Mouse (Mus musculus) bone marrow, adult 2 months (tissue): Measurements from ENCODE around the gene Meltf. TPM values are rescaled to one million over a fixed set of nuclear protein-coding genes. Genes with fewer than 3 reads are reported as not detected.
A peak's percentile ranks its signal among the peaks of the same experiment; 100 is the strongest.

Source experiments
- H3K27ac ChIP-seq: fragments of 200-500 bp; 2 replicates; pipeline ENCODE4 v1.5.1; 2012; ENCODE audit warnings: low read depth, mild to moderate bottlenecking, control low read depth, inconsistent platforms, low read length; ENCODE audit not compliant: control insufficient read depth, poor library complexity, insufficient read depth
- H3K4me1 ChIP-seq: fragments of 200-500 bp; 2 replicates; pipeline ENCODE4 v1.6.1; 2011; ENCODE audit warnings: low read length; ENCODE audit not compliant: control insufficient read depth, insufficient read depth
- H3K4me3 ChIP-seq: fragments of 200-500 bp; replicated peaks from 2 replicates; pipeline ENCODE3; 2011; ENCODE audit warnings: mild to moderate bottlenecking, low read depth, low read length, control low read depth; ENCODE audit not compliant: control insufficient read depth
- CTCF ChIP-seq: fragments of 200-500 bp; IDR thresholded peaks from 2 replicates; pipeline ENCODE4 v1.5.1; 2011; ENCODE audit warnings: low read length, control low read depth; ENCODE audit not compliant: control insufficient read depth, insufficient read depth
- POLR2A ChIP-seq: fragments of 200-500 bp; IDR thresholded peaks from 2 replicates; pipeline ENCODE4 v1.6.1; 2011; ENCODE audit warnings: low read depth, mild to moderate bottlenecking, control low read depth, low read length, borderline replicate concordance; ENCODE audit not compliant: control insufficient read depth
- WGBS: fragments of 180-500 bp; shearing (Covaris S2); methylation state at CpG from one replicate; pipeline ENCODE4 v1.1.7; 2018; 5-methylcytosine and 5-hydroxymethylcytosine counted together
- polyA plus RNA-seq: library from polyadenylated mRNA; stranded (reverse); fragments of >200 nt; gene quantifications from 2 replicates; pipeline ENCODE4 v1.2.4, GENCODE M21; 2011; ENCODE audit warnings: low replicate concordance; ENCODE audit not compliant: missing spikeins, insufficient read depth, insufficient read length

The Meltf gene
- polyA plus RNA-seq, 1 experiment = not detected

GRCm38 (mm10) chr16:31903239-31903638 is 24.6 kb downstream of the Meltf start:
- WGBS = 72% methylated on average over 8 of the region's 8 CpGs
- H3K4me1 ChIP-seq = no peaks in the 10 kb centered on the region; the same call in 1 of the 2 replicates
- no peak overlapping the region for H3K27ac ChIP-seq
- no peak for TF ChIP-seq CTCF
- no peak for TF ChIP-seq POLR2A
- H3K4me3 ChIP-seq = no peak overlapping the region

- Histone ChIP-seq H3K4me3 (no peak overlapping the region), H3K4me1 (no peaks in the 10 kb centered on the region; the same call in 1 of the 2 replicates), H3K27ac (no peak overlapping the region)
- TF ChIP-seq POLR2A (no peak), CTCF (peak; percentile 62)
- 64% methylated on average over 4 of the region's 4 CpGs for WGBS
Observed at GRCm38 (mm10) chr16:31905331-31905730, 26.7 kb downstream of the Meltf start.

DNA sequence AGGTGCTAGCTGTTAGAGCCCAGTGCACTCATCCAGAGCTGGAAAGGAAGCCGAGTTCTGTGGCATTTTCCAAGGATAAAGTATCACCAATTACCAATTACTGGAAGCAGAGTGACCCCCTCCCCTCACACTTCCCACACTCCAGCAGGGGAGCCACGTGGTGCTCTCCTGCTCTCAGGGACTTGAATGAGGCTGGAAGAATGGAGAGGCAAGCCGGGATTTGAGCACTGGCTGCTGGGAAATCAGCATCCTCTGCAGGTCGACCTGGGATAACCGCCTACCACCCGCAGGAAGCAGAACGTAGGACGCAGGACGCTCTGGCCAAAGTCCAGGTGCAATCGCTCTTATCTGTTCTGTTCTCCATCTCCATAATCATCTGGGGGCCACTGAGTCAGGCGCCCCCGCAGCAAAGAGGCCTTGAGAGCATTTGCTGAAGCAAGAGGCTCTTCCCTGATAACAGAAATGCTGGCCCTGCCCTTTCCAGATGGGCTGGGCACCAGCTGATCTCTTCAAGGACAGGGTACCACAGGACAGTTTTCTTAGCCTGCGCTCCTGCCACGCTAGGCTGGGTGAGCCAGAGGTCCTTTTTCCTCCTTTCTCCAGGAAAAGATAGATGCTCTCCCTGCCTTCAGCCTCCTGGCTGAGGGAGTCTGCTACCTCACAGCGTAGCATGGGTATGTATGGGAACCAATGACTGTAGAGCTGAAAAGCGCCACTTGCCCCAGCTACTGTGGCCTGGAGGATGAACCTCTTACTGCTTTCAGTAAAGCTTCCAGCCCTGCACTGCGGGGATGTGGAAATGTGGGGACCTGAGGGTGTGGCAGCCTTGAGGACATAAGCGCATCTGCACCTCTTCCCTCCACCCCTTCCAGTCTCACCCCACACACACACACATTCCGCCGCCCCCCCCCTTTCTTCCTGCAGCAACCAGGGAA is 27.5 kb downstream of the Meltf start:
- TF ChIP-seq CTCF = no peak
- no peak for TF ChIP-seq POLR2A
- WGBS = 56% methylated on average over 20 of the region's 20 CpGs
- H3K4me1 ChIP-seq = no peaks in the 10 kb centered on the region; the same call in 1 of the 2 replicates
- H3K4me3 ChIP-seq = no peak overlapping the region
- H3K27ac ChIP-seq = no peak overlapping the region

DNA sequence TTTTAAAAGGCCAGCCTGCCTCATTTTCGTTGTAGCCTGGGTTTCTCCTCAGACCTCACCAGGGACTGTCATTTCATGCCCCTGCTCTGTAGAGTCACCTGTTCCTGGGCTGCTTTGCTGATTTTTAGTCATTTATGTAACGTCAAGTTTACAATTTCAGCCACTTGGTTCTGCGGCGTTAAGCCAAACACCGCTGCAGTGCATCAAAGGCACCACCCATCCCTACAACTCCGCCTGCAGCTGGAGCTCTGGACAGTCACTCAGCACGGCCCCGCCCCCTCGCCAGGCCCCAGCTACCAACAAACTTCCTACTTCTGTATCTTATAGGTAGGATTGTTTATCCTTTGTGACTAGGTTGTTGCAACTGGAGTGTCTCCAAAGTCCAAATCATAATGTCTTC is 28.3 kb downstream of the Meltf start:
- WGBS = 23% methylated on average over 9 of the region's 9 CpGs
- TF ChIP-seq CTCF (no peak), POLR2A (no peak)
- Histone ChIP-seq H3K4me1 (no peaks in the 10 kb centered on the region; the same call in 1 of the 2 replicates), H3K27ac (no peak overlapping the region), H3K4me3 (no peak overlapping the region)

DNA sequence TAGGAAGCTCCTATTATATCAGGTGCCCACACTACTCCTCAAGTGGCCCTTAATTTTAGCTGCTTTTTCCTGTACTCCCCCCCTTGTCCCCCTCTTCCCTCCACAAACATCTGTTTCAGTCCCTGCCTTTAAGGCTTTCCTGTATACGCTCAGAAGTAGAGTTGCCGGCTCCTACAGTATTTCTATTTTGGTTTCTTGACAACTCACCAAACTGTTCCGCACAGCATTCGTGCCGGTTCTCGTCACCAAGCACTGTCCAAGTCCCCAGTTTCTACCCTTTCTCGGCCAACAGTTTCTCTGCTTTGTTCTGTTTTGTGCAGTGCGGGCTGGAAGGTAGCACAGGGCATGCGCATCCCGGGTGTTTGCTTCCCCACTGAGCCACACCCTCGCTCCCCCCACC is 30.3 kb downstream of the Meltf start:
- no peaks in the 10 kb centered on the region; the same call in 1 of the 2 replicates for H3K4me1 ChIP-seq
- no peak for TF ChIP-seq CTCF
- TF ChIP-seq POLR2A = no peak
- 8% methylated on average over 11 of the region's 11 CpGs for WGBS
- H3K27ac ChIP-seq = no peak overlapping the region
- no peak overlapping the region for H3K4me3 ChIP-seq

GRCm38 (mm10) chr16:31910281-31910847 is 31.8 kb downstream of the Meltf start:
- TF ChIP-seq POLR2A = no peak
- no peak for TF ChIP-seq CTCF
- 36% methylated on average over 10 of the region's 10 CpGs for WGBS
- H3K27ac ChIP-seq = no peak overlapping the region
- no peak overlapping the region for H3K4me3 ChIP-seq
- no peaks in the 10 kb centered on the region for H3K4me1 ChIP-seq

- TF ChIP-seq CTCF (no peak), POLR2A (no peak)
- Histone ChIP-seq H3K4me1 (no peaks in the 10 kb centered on the region), H3K4me3 (no peak overlapping the region), H3K27ac (no peak overlapping the region)
- WGBS = 85% methylated on average over 11 of the region's 11 CpGs
Observed at GRCm38 (mm10) chr16:31917776-31918175, 39.2 kb downstream of the Meltf start.

DNA sequence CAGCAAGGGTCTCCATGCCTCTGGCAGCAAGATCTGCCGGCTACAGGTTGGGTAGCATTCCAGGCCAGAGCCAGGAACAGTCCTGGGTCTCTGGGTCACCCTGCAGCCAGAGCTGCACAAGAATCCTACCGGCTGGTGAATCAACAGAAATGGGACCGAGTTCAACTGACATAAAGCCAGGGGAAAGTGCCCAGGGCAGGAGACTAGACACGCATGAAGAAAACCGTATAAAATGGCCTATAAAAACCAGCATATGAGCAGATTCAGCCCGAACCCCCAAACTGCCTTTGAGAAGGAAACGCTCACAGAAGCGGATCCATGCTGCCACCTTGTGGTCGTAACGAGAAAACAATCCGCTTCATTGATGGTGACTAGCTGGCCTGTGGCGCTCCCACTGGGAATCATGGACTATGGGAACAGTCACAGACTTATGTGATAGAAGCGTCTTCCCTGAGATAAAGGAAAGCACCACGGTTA is 39.7 kb downstream of the Meltf start:
- no peak overlapping the region for H3K4me3 ChIP-seq
- TF ChIP-seq CTCF = peak; percentile 78
- TF ChIP-seq POLR2A = no peak
- no peak overlapping the region for H3K27ac ChIP-seq
- no peaks in the 10 kb centered on the region for H3K4me1 ChIP-seq
- 7% methylated on average over 14 of the region's 14 CpGs for WGBS
